Mouse (Mus musculus) heart, postnatal 10 days (tissue): Measurements from ENCODE around the gene Uap1l1. TPM values are rescaled to one million over a fixed set of nuclear protein-coding genes. Genes with fewer than 3 reads are reported as not detected.
"Not testable (repeated sequence)": the region's sequence is repeated elsewhere in the genome, so short reads cannot be mapped to it uniquely, and the experiment has no call there.

ENCODE experiments used
- DNase-seq, 2 experiments: peaks; one replicate each; pipeline ENCODE4 v3.0.0; 2021
- intact Hi-C: fragments of 180-260 bp; cut with DNase I; formaldehyde crosslinking; loops from one replicate; pipeline ENCODE4 v1.15.1; 2025
- total RNA-seq, 2 experiments: library from RNA; stranded (reverse); gene quantifications; 2 replicates each; pipeline ENCODE4 v1.2.3; 2021

Gene Uap1l1
- 1 to 10 TPM; 7.1 to 9.4 TPM for total RNA-seq

DNA sequence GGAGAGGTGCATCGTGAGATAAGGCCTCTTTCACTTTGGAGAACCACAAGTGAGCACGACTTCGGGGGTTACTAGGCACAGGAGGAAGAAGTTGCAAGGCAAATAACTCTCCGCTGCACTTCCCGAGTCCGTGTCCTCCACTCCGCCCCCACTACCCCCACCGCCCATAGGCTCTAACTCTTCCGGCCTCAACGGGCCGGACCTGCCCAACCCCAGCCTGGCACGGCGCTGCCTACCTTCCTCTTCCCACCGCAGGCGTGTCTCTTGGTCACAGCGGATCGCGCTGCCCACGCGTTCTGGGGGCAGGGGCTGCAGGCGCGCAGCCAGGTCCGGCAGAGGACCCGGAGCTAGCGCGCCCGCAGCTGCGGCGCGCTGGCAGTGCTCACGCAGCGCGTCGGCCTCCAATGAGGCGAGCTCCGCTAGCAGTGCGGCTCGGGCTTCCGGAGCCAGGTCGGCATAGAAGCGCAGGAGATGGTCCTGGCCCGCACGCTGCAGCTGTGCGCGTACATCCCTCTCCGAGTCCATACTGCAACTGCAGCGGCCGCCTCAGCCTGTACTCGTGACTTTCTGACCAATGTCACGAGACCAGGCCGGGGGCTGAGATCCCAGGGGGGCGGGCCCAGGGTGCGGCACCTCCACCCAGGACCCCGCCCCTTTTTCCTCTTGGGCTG lies at the start of gene Uap1l1:
TSS of gene Uap1l1 (minus strand) at position 592 of the 671 bp plus-strand sequence.
- intact Hi-C loops: loop anchor here (5.0 kb wide), 1 partner anchor 37 kb away; no protein-coding TSS in a partner anchor
- peak; percentile 81 for DNase-seq

DNA sequence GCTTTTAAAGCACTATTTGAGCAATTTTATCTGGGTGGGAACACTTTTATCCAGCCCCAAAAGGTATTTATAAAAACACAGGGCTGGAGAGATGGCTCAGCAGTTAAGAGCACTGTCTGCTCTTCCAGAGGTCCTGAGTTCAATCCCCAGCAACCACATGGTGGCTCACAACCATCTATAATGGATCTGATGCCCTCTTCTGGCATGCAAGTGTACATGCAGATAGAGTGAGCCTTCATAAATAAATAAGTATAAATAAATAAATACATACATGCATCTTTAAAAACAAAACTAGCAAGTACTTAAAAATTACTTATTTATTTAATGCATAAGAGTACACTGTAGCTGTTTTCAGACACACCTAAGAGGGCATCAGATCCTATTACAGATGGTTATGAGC lies 48.0 kb upstream of the Uap1l1 start:
- intact Hi-C loops: loop anchor here (5.0 kb wide), 1 partner anchor 36 kb away; no protein-coding TSS in a partner anchor
- not testable (repeated sequence) for DNase-seq

DNA sequence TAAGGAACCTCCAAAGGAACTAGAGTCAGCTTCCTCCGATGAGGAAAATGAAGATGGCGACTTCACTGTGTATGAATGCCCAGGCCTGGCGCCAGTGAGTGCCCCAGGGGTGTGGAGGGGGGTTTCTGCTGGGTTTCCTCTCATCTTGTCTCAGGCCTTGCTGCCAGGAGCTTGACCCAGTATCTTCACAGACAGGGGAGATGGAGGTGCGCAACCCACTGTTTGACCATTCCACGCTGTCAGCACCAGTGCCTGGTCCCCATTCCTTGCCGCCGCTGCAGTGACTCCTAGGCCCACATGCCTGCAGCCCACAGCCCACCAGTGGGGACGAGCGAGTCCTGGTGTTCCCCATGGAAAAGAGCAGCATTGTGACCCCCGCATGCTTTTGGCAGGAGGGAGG lies 43.4 kb upstream of the Uap1l1 start:
- no peak for DNase-seq
- intact Hi-C loops: no loop called here

DNA sequence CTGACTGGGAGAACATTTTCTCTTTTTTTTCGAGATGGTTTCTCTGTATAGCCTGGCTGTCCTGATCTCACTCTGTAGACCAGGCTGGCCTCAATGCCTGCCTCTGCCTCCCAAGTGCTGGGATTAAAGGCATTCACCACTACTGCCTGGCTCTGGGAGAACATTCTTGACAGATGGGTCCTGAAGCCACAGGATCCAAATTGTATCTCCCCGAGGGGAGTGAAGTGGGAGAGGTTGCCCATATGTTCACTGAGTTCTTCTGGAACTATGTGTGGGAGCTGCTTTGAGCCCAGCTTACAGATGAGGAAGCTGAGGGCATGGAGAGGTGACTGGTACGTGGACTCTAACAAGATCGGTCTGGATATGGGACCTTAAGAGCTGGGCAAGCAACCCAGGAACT lies 38.5 kb upstream of the Uap1l1 start:
- intact Hi-C loops: loop anchor here (5.0 kb wide), 1 partner anchor 37 kb away; the partner anchor contains the start of gene Uap1l1

DNA sequence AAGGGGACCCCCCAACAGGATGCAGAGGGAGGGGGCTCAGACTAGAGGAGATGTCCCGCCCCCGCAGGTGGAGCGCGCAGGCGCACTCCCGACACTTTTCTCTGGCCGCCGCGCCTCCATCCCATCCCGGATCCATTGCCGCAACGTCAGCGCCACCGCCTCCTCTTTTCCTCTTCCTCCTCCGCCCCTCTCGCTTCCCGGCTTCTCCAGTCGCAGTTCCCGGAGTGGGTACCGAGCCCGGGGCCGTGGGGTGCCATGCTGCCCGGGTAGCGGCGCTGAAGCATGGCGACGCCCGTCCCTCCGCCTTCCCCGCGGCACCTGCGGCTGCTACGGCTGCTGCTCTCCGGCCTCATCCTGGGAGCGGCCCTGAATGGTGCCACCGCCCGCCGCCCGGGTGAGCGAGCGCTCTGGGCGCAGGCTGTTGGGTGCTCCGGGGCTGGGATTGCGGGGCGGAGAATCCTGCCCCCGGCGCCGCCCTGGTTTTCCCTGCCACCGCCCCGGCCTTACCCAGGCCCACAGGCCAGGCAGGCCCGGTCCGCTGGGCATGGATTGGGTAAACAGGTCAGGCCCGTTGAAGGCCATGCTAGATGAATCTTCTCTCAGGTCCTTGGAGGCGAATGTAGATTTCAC lies 37.6 kb upstream of the Uap1l1 start:
- intact Hi-C loops: loop anchor here (5.0 kb wide), 1 partner anchor 36 kb away; the partner anchor contains the start of gene Uap1l1
- DNase-seq: peak; percentile 73 to 76

More for the DNA sequence above, 38.5 kb upstream of the Uap1l1 start:
- no peak for DNase-seq

DNA sequence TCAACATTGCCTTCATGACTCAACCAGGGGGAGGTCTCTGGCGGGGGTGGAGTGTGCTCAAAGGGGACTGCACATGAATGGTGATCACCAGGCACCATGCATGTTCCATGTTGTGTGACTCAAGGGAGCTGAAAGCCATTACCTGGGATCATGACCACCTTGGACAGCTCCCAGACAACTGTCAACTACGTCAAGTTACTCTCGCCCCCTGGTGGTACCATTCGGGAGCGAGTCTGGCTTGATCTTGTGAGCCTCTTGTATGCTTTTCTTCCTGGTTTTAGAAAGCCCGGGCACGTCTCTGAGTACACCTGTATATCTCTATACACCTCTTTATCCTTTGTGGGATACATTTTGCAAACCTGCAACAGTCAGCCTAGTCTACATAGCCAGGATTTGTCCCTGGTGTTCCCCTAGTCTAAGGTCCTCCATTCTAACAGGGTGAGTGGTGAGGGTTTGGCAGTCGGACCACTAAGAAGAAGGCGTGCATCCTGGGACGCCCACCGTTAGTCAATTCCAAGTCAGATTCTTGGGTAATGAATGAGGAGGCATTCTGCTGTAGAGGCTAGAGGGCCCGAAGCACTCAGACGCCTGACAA lies 37.0 kb upstream of the Uap1l1 start:
- DNase-seq: peak; percentile 75 to 89
- intact Hi-C loops: loop anchor here (5.0 kb wide), 1 partner anchor 35 kb away; the partner anchor contains the start of gene Uap1l1

DNA sequence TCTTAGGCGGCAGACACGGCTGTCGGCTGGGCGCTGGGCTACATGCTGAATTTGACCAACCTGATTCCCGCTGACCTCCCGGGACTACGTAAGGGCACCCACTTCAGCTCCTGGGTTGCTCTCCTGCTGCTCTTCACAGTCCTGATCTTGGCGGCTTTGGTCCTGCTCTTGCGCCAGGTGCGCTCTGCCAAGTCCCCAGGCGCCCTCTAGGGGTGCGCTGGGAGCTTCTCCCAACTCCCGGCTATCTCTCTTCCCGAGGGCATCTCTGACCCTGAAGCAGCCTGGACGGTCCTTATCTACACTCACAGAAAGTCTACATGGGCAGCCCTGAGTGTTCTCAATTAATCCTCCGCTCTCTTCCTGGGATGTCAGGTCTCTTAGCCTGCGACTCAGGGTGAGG lies 35.3 kb upstream of the Uap1l1 start:
- peak; percentile 63 to 78 for DNase-seq
- intact Hi-C loops: loop anchor here (2.0 to 5.0 kb wide), 2 partner anchors 24 to 33 kb away; partner anchors contain the start of gene Uap1l1

DNA sequence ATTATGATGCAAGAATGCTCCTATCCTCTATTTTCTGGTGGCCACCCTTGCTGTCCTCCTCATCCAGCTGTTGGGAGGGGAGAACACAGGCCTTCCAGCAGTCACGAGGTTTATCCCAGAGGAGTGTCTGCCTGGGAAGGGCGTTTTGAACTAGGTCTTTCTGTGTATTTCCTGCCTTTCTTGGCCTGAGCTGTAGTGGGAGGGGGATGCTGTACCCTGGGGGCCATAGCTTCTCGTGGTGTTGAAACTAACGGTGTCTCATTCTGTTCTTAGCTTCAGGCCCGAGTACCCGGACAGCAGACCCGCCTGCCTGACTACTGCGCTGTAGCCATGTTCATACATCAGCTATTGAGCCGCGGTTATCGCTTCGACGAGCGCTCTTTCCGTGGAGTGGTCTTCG lies 34.8 kb upstream of the Uap1l1 start:
- peak; percentile 71 to 74 for DNase-seq
- intact Hi-C loops: loop anchor here (2.0 to 5.0 kb wide), 2 partner anchors 23 to 33 kb away; partner anchors contain the start of gene Uap1l1

DNA sequence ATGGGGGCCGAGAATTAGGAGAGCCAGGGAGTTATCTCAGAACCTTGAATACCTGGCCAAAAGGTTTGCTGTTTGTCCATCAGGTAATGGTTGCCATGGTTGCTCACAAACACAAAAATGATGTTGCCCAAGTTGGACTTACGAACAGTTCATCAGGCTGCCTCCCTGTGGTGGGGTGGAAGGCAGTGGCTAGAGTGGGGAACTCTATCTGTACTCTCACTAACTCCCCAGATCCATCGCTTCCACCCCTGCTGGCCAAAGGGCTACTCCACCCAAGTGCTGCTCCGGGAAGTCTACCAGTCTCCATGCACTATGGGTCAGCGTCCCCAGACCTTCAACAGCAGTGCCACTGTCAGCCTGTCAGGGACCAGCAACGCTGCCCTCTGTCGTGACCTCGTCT lies 33.6 kb upstream of the Uap1l1 start, which contains the start of gene Npdc1:
TSS of gene Npdc1 (plus strand) at position 301 of the 400 bp plus-strand sequence.
- DNase-seq: no peak
- intact Hi-C loops: no loop called here

DNA sequence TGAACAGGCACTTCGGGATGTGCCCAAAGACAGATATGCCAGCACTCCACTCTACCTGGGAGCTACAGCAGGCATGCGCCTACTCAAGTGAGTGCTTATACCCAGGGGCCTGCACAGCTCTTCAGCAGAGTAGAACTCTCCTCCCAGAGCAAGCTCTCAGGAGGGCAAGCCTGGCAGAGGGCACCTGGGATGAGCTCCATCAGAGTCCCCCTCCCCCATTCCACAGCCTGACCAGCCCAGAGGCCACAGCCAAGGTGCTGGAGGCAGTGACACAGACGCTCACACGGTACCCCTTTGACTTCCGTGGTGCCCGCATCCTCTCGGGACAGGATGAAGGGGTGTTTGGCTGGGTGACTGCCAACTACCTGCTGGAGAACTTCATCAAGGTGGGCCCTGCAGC lies 32.6 kb upstream of the Uap1l1 start:
- no peak for DNase-seq
- intact Hi-C loops: no loop called here

DNA sequence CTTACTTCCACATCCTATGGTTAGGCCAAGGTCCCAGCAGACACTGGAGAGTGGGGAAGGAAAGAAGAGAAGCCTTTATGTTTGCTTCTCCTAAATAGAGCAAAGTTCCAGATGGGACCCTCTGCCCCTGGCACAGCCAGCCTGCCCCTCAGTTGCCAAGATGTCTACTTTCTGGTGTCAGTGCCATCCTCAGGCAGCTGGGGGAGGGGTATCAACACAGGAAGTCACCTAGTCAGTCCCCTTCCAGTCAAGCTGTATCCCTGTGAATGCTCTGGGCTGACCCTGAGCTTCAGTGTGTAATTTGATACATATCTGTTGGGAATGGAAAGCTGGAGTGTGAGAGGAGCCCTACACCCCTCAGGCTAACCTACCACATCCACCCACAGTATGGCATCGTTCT lies 31.5 kb upstream of the Uap1l1 start:
- DNase-seq: no peak
- intact Hi-C loops: no loop called here

DNA sequence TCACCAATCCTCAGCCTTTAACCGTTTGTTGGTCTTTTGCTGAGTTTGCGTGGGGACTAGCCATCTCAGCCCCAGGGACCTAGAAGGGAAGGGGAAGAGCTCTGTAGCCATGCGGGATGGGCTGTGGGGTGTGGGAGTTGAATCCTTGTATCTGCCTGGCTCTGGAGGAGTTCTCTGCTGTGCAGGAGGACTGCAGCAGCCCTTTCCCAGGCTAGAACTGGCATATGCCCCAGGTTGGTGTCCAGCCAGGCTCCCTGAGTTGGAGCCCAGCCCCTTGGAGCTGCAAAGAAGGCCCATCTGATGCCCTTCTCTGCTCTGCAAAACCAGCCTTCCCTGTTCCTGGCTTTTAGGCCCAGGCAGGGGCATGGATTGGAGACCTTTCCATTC lies 31.1 kb upstream of the Uap1l1 start:
- DNase-seq: peak; percentile 47 to 48
- intact Hi-C loops: no loop called here

DNA sequence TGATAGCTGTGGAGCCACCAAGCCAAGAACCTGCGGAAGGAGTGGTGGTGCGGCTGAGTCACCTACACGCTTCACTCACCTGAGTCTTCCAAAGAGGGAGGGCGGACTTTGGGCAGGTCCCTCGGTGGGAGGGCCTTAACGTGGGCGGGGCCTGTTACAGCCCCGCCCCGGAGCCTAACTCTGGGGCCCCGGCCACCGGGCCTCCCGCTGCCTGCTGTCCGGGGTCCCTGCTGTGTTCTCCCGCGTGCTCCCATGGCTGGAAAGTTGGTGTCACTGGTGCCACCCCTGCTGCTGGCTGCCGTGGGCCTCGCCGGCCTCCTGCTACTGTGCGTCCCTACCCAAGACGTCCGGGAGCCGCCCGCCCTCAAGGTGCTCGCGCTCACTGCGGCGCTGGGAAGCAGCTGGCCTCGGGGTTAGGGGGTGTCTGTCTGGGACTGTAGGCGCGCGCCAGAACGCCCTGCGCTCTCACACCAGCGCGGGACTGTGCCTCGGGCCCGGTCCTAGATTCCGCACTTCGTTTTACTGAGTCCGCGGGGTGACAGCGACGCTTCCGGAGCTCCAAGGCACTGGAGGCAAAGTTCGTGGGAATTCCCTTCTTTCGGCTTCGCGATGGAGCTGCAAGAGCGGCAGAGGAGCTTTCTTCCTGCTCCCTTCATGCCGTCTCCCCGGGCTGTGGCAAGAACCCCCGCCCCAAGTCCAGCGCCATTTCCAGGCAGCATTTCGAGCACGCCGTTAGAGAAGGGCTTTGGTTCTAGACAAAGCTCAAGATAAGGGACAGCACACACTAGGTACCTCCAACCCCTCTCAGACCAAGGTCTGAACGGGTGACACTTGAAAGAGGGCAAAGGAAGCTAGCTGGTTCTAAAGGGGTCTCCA lies 30.5 kb upstream of the Uap1l1 start, which contains the start of gene Entpd2:
TSS of gene Entpd2 (plus strand) at position 154 of the 876 bp plus-strand sequence.
- intact Hi-C loops: no loop called here
- peak; percentile 48 to 64 for DNase-seq

DNA sequence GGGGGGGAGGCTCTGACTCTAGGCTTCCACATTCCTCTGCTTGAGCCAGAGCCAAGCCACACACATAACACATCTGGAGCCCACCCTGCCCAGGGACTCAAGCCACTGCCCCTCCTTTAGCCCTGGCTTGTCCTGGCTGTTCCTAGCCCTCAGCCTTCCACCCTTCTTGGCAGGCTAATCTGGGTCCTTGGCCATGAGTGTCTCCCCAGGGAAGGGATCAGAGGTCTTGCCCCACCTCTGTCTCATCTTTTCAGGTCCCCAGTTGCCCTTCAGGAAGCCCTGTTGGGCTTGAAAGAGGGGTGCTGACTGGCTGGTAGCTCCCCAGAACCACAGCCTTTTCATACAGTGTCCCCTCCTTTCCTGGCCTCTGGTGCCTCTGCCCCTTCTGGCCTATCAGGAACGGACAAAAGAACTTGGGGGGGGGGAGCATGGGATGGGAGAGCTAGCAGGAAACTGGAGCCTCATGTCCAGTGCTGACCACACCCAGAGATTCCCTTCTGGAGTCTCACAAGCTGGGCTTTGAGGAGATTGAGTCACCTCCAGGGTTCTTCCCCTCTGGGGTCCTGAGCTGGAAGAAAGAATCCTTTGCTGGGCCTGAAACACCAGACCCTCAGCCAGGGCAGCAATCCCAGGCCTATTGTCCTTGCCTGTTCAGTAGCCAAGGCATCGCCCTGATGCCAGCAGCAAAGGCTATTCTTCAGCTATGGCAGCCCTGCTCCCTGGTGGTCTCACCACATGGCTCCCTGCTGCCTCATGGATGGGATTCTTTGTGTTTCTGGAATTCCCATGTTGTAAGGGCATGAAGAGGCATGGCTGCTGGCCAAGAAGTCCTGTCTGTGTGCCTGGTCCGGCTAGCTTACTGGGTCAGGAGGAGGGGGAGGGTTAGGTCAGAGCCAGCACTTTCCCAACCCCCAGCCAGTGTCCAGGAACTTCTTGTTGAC lies 29.1 kb upstream of the Uap1l1 start:
- DNase-seq: peak; percentile 64 to 72
- intact Hi-C loops: no loop called here

DNA sequence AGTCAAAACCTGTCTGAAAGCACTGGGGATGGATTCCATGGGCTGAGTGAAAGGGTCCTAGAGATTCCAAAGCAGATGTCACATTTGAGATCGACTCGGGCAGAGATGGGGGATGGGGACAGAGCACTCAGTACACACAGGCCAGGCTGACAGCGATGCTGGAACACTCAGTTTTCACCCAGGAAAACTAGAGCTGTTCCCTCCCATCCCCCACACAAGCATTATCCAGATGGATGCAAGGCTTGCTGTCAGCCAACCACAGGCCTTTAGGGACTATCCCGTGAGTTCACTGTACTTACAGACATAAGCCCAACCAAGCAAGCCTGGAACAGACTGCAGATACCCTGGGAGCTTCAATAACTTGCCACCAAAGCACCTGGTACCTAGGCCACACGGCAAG lies 25.8 kb upstream of the Uap1l1 start:
- peak; percentile 34 to 37 for DNase-seq
- intact Hi-C loops: no loop called here

DNA sequence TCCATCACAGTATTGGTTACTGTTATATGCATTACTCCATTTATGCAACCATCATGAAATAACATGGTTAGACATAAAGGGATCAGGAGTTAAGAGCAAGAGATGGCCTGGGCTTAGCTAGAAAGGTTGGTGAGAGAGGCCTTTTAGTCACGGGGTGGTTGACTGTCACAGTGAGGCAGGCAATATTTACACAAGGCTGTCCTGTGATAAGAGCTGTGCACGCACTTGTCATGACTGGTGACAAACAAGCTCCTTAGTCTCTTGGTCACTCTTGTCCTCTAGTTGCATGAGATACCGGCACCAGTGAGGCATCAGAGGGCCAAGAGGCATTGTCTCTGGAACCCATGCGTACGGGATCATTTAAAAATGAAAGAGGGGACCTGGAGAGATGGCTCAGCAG lies 19.0 kb upstream of the Uap1l1 start:
- no peak for DNase-seq
- intact Hi-C loops: no loop called here

DNA sequence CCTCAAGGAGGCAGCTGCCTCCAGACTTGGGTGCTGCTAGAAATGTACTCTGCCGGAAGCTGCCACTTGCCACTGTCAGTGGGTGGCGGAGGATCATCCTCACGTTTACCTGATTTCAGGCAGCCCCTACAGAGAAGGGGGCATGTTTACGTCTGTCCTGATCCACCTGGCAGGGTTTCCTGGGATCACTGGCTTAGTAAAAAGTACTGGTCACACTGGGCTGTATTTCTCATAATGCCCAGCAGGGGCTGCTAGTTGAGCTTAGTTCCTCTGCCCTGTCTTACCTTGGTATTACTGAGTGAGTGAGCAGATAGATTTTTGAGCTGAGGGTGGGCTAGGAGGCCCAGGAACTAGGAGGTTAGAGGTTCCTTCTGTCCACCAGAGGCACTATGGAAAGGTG lies 11.1 kb upstream of the Uap1l1 start:
- peak; percentile 62 to 77 for DNase-seq
- intact Hi-C loops: loop anchor here (2.0 to 5.0 kb wide), 3 partner anchors 24 to 50 kb away; no protein-coding TSS in a partner anchor

DNA sequence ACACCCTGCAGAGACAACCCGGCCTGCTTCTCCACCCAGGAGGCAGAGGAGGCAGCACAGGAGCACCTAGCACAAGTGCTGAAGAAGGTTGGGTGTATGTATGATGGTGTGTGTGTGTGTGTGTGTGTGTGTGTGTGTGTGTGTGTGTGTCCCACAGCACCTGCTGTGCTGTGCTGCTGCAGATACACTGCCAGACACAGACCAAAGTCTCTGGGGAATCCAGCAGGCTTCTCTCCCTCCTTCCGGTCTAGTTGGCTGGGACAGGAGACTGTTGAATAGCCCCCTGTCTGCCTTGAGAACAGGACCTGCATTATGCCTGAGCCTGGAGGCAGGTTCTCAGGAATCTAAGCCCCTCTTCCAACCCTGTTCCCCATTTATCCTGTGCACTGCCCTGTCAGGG lies 7.9 kb upstream of the Uap1l1 start:
- no peak for DNase-seq
- intact Hi-C loops: no loop called here
